Mouse (Mus musculus) layer of hippocampus, postnatal 25 days (tissue): Measurements from ENCODE around the gene Kcnh7. TPM values are rescaled to one million over a fixed set of nuclear protein-coding genes. Genes with fewer than 3 reads are reported as not detected.

Source experiments
- DNase-seq, 2 experiments: peaks; one replicate each; pipeline ENCODE4 v3.0.0; 2022; ENCODE audit warnings: mixed read lengths in 2 of 2, low spot score in 1 of 2; ENCODE audit errors: extremely low spot score in 1 of 2
- total RNA-seq, 2 experiments: library from RNA; stranded (reverse); gene quantifications; 2 replicates each; pipeline ENCODE4 v1.2.3; 2021

Gene Kcnh7
- 10 to 100 TPM; 29.3 to 43.8 TPM for total RNA-seq

DNA sequence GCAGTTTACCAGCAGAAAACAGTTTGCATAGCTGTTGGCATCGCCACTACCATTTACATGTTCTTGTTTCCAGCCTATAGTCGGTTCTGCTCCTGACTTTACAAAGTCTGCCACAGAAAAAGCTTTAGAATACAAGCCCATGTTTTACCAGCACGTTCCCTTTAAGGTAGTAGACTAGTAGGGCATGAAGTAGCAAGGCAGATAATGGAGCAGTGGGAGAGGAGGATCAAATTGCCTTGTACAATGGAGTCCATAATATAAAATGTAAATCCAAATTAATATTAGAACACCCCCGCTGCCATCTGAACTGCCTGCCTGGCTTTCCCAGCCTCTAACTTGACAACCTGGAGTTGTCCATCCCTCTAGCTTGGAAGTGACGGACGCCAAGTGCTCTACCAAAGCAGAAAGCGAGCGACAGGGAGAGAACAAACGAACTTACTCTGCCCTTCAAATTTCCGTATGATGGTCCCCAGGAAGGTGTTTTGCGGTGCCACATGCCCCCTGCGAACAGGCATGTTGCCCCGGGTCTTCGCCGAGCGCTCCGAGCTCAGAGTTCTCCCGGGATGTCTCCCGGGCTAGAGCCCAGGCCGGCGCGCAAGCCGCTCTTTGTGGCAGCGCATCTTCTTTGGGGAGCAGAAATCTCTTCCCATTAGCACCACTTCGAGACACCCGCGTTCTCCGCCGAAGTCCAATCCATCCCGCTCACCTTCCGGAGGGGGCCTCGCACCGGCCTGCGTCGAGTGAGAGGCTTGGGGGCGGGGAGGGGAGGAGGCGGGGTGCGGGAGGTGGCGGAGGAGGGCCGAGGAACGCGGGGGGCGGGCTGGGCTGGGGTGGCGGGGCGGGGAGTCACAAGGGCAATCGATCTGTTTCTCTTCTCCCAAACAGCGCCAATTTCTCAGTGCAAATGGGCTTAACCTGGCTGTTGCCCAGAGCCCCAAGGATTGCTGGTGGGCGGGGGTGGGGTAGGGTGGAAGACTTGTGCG lies at the start of gene Kcnh7:
TSS of gene Kcnh7 (minus strand) at position 725 of the 983 bp plus-strand sequence.
- DNase-seq = peak; percentile 43 to 49

DNA sequence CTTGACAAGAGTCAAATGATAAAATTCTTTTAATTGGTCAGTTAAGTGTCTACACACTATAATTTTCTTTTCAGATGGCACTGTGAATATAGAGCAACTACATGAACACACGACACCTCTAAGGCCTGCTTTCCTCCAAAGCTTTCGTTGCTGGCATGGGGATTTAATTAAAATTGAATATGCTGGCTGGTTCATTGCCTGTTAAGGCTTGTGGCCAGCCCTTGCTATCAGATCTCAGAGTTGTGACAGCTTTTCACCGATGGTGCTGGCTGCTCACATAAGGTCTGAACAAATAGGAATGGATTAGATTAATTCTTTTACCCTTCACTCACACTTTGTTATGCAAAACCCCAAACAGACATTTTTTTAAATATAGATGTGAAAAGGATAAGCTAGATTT lies 23.3 kb upstream of the Kcnh7 start:
- DNase-seq = no peak

DNA sequence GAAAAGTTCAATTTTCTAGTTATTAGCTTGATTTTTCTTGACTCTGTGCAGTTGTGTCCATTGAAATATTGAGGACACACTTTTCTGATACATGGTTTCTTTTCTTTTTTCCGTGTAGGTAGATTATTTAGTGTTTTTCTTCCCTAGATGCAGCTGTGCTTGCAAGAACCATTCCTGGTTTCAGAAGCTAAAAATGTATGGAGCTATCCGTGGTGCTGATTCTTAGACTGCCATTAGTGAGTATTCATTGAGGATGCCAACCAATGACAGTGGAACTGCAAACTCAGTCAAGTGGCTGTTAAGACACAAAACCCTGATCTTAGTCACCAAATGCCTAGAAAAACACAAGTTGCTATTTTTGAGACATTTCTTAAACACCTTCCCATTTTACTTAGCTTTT lies 1.9 kb upstream of the Kcnh7 start:
- DNase-seq = no peak

GRCm38 (mm10) chr2:63184551-63185430 lies 704 bp upstream of the Kcnh7 start:
- peak; percentile 17 to 18 for DNase-seq

- DNase-seq = no peak
These were observed 30.4 kb downstream of the Kcnh7 start for GRCm38 (mm10) chr2:63153701-63154100.

- DNase-seq = no peak
These were observed 56.1 kb downstream of the Kcnh7 start for GRCm38 (mm10) chr2:63127762-63128516.

DNA sequence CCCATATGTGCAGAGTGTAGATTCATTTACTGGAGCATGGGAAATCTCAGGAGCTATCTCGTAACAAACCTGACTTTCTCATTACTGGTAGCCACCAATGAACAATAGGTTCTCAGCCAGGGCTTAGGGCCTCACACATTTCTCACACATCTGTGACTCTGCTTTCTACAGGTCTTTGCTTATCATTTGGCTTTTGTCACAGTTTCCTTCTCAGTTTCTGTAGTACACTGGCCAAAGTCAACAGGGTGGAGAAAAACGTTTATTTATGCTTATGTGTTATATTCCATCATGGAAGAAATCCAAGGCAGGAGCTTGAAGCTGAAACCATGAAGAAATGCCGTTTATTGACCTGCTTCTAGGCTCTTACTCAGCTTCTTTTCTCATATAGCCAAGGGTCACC lies 63.8 kb downstream of the Kcnh7 start:
- no peak for DNase-seq

- no peak for DNase-seq
These were observed 66.6 kb downstream of the Kcnh7 start for GRCm38 (mm10) chr2:63117209-63118193.

DNA sequence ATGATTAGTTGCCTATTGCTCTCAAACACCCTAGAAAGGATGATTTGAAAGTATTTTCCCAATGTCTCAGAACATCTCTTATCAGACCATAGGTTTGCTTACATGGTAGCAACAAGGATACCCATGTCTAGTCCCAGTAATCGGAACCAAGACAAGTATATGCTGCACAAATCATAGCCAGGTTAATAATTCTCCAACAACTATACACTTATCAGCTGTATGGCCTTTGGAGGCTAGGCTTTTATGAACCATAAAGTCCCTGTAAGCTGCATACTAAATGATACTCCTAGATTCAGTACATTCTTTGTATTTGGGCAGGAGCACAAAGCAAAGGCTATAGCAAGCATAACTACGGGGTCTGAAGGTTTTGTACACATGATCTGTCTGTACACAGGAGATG lies 78.1 kb downstream of the Kcnh7 start:
- DNase-seq = no peak

DNA sequence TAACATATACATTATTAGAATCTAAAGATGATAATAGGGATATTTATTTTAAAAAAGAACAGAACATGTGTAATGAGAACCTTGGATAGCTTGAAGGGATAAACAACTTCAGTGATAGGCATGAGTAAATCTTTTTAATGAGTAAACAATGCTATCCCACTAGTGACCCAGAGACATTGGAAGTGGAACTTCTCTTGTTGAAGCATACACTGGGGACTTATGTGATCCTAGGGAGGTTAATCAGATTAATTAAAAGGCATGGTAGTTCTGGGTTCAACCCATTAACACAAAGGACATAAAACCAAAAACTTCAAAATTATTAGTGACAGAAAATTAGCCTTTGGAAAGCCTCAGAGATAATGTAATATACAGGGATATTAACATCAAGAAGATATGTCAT lies 84.4 kb downstream of the Kcnh7 start:
- no peak for DNase-seq

GRCm38 (mm10) chr2:63091775-63092174 lies 92.3 kb downstream of the Kcnh7 start:
- DNase-seq = no peak

DNA sequence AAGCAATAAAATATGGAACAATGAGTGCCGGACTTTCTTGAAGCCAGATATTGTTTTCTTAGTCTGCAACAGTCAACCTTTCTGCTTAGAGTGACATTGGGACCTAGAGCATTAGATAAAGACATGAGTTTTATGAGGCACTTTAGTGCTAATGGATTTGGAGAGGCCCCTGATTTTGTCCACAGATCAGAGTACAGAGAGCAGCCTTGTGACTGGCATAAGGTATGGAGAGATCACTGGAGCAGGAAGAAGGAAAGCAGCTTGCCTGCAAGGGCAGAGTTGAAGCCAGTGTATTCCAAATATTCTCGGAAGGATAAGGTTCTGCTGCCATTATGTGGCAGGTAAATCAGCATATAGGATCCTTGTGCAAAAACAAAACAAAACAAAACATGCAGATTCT lies 93.6 kb downstream of the Kcnh7 start:
- no peak for DNase-seq

DNA sequence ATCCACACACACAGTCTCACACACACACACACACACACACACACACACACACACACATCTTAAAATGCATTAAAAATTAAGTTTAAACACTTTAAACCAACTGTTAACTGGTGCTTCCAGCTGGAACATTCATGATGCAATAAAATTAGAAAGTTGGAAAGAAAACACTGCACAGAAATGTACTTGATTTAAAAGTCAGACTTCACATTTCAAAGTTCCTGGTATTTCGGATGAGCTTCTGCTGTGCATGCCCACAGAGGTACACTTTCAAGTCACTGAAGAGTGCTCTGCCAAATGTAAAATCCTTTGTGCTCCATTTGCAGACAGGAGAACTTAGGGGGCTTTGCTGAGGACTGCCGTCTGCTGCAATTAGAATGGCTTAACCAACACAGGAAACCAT lies 125.7 kb downstream of the Kcnh7 start:
- no peak for DNase-seq

GRCm38 (mm10) chr2:63049884-63050283 lies 134.2 kb downstream of the Kcnh7 start:
- DNase-seq = no peak

GRCm38 (mm10) chr2:63039718-63040117 lies 144.4 kb downstream of the Kcnh7 start:
- no peak for DNase-seq

GRCm38 (mm10) chr2:63014909-63015308 lies 169.2 kb downstream of the Kcnh7 start:
- DNase-seq = no peak

- DNase-seq = no peak
These were observed 174.9 kb downstream of the Kcnh7 start for GRCm38 (mm10) chr2:63009141-63009540.

- no peak for DNase-seq
These were observed 181.3 kb downstream of the Kcnh7 start for GRCm38 (mm10) chr2:63002784-63003183.

GRCm38 (mm10) chr2:62997692-62998091 lies 186.4 kb downstream of the Kcnh7 start:
- DNase-seq = no peak
